19 mouse cellular contexts compared by ENCODE assay signal in genomic region chr3:59169921-59170627, GRCm38 (mm10). TPM values are rescaled to one million over a fixed set of nuclear protein-coding genes. Genes with fewer than 3 reads are reported as not detected.
DNase-seq lines count a peak whose midpoint lies in the region; ATAC-seq and TF ChIP-seq lines count a peak whose summit lies in the region.
"Had no signal": no experiment of that assay in that cellular context is flagged by ENCODE, and none has a peak within 500 bp of the region (broad histone marks: within the 10 kb centered on the region; RNA-seq: fewer than 3 reads in every experiment).

No protein-coding gene starts in this region.

- TF ChIP-seq POLR2A in lung, adult 2 months (IDR thresholded peaks at IDR 0.05; ENCODE audit: borderline replicate concordance, extremely low read depth, low read depth, low read length) = no peak

- no peak overlapping the region for H3K9ac ChIP-seq in heart, embryonic 12.5 days
- no peak overlapping the region for H3K9ac ChIP-seq in lung, embryonic 16.5 days (ENCODE audit: low read length)
- H3K9ac ChIP-seq: hindbrain, embryonic 14.5 days; liver, embryonic 13.5 days had no signal

- H3K27me3 ChIP-seq in heart, embryonic 12.5 days (replicated peaks) = no peaks in the 10 kb centered on the region
- H3K27me3 ChIP-seq in lung, embryonic 16.5 days (ENCODE audit: control insufficient read depth, insufficient read depth, low read depth, low read length) = no peaks in the 10 kb centered on the region
- H3K27me3 ChIP-seq: CH12.LX; liver, embryonic 13.5 days had no signal

- no peaks in the 10 kb centered on the region for H3K9me3 ChIP-seq in heart, embryonic 12.5 days (replicated peaks)
- H3K9me3 ChIP-seq in lung, embryonic 16.5 days (ENCODE audit: control insufficient read depth, low read length) = no peaks in the 10 kb centered on the region
- H3K9me3 ChIP-seq: embryonic facial prominence, embryonic 10.5 days; limb, embryonic 10.5 days; liver, embryonic 13.5 days had no signal

- H3K4me3 ChIP-seq in heart, embryonic 12.5 days = no peak overlapping the region
- no peak overlapping the region for H3K4me3 ChIP-seq in lung, embryonic 16.5 days (ENCODE audit: low read length)
- H3K4me3 ChIP-seq in lung, adult 2 months (replicated peaks; ENCODE audit: extremely low read depth, low read depth, low read length) = no peak overlapping the region
- H3K4me3 ChIP-seq: embryonic facial prominence, embryonic 10.5 days; limb, embryonic 10.5 days; liver, embryonic 13.5 days had no signal

- WGBS in heart, embryonic 12.5 days = 23% methylated on average over 2 of the region's 2 CpGs
- 24% methylated on average over 2 of the region's 2 CpGs for WGBS in lung, embryonic 16.5 days
- 41% methylated on average over 2 of the region's 2 CpGs for WGBS in lung, adult 2 months

- intact Hi-C loops in heart, postnatal 10 days (cut with DNase I) = loop anchor here (5.0 to 10.0 kb wide), 4 partner anchors 48 to 885 kb away; no protein-coding TSS in a partner anchor

- no peak for TF ChIP-seq CTCF in lung, adult 2 months (IDR thresholded peaks at IDR 0.05; ENCODE audit: insufficient read depth, low read length)

- no peaks in the 10 kb centered on the region for H3K36me3 ChIP-seq in heart, embryonic 12.5 days
- no peaks in the 10 kb centered on the region for H3K36me3 ChIP-seq in lung, embryonic 16.5 days (ENCODE audit: control insufficient read depth, insufficient read depth, low read length)
- H3K36me3 ChIP-seq: embryonic facial prominence, embryonic 10.5 days; limb, embryonic 10.5 days; liver, embryonic 13.5 days had no signal

- H3K27ac ChIP-seq in heart, embryonic 12.5 days (ENCODE audit: poor library complexity, severe bottlenecking) = no peak overlapping the region
- peak overlapping the region; percentile 66 for H3K27ac ChIP-seq in lung, embryonic 16.5 days (ENCODE audit: low read length)
- H3K27ac ChIP-seq: embryonic facial prominence, embryonic 10.5 days; hindbrain, embryonic 14.5 days; limb, embryonic 10.5 days; liver, embryonic 13.5 days had no signal

- no peak overlapping the region for H3K4me2 ChIP-seq in heart, embryonic 12.5 days
- H3K4me2 ChIP-seq in lung, embryonic 16.5 days (ENCODE audit: low read depth, low read length) = no peak overlapping the region
- H3K4me2 ChIP-seq: hindbrain, embryonic 14.5 days; liver, embryonic 13.5 days had no signal

- peaks cover 12% of the 10 kb centered on the region for H3K4me1 ChIP-seq in heart, embryonic 12.5 days (replicated peaks)
- H3K4me1 ChIP-seq in lung, embryonic 16.5 days (replicated peaks; ENCODE audit: control insufficient read depth, insufficient read depth, low read length) = peaks cover 8% of the 10 kb centered on the region
- 0 out of 2 replicates have a peak, but pooled peaks cover 2% of the 10 kb centered on the region for H3K4me1 ChIP-seq in lung, adult 2 months (ENCODE audit: control insufficient read depth, insufficient read depth, low read length)
- H3K4me1 ChIP-seq: limb, embryonic 10.5 days had no signal

- peak; percentile 15 to 20 for DNase-seq in heart, postnatal 10 days
- no peak for DNase-seq in lung, adult 2 months
- peak; percentile 18 for DNase-seq in R1 (ENCODE audit: low read depth, low spot score)
- DNase-seq in right cerebral cortex, adult 18-20 months = no peak
- no peak for DNase-seq in spleen, postnatal 4 days (ENCODE audit: low spot score in 2 of 2)
- DNase-seq: adrenal gland, postnatal 10 days; cerebellum, adult 8-10 months; gastrocnemius, postnatal 36 days; layer of hippocampus, postnatal 36 days; liver, embryonic 13.5 days had no signal

- ATAC-seq in heart, embryonic 12.5 days (ENCODE audit: insufficient number of reproducible peaks, low FRiP score) = no peak
- ATAC-seq in lung, embryonic 16.5 days (ENCODE audit: low read depth) = peak; percentile 15; the same call in 1 of the 2 replicates
- ATAC-seq in megakaryocyte progenitor cell, adult 5-6 weeks (replicated peaks; ENCODE audit: poor library complexity) = peak; percentile 29; the same call in 1 of the 2 replicates

RNA-seq across cellular contexts. Expression of gene P2ry14, which starts 16.7 kb away (rescaled TPM):
- 1 to 10 TPM; 6.0 to 6.7 TPM for total RNA-seq in heart, postnatal 10 days (2021)
- polyA plus RNA-seq in heart, embryonic 12.5 days (2016; fragmentation: Nextera tagmentation; extraction: Ambion mirVana) = 1.1 and 1.8 TPM in 2 replicates
- polyA plus RNA-seq in lung, embryonic 16.5 days (2015; fragmentation: Nextera tagmentation; extraction: Ambion mirVana) = 29.7 and 31.3 TPM in 2 replicates
- polyA plus RNA-seq in lung, adult 2 months (2012; rRNA removed) = 4.6 and 8.0 TPM in 2 replicates
- total RNA-seq in megakaryocyte progenitor cell, adult 5-6 weeks (2015) = 5.7 and 7.2 TPM in 2 replicates
- 5.0 and 8.0 TPM in 2 replicates for total RNA-seq in megakaryocyte progenitor cell, adult 5-6 weeks (2017)

RNA-seq across cellular contexts. Expression of gene Gpr87, which starts 24.8 kb away (rescaled TPM):
- not detected for total RNA-seq in heart, postnatal 10 days (2021)
- 0.14 TPM in 1 of 2 replicates, not detected in the other for polyA plus RNA-seq in heart, embryonic 12.5 days (2016; fragmentation: Nextera tagmentation; extraction: Ambion mirVana)
- 0.20 TPM in 1 of 2 replicates, not detected in the other for polyA plus RNA-seq in lung, embryonic 16.5 days (2015; fragmentation: Nextera tagmentation; extraction: Ambion mirVana)
- polyA plus RNA-seq in lung, adult 2 months (2012; rRNA removed) = 5.2 TPM in 1 of 2 replicates, not detected in the other
- total RNA-seq in megakaryocyte progenitor cell, adult 5-6 weeks (2015) = not detected in 2 replicates
- not detected in 2 replicates for total RNA-seq in megakaryocyte progenitor cell, adult 5-6 weeks (2017)
- total RNA-seq: adrenal gland, postnatal 10 days; CH12.LX; gastrocnemius, postnatal 36 days; layer of hippocampus, postnatal 36 days; megakaryocyte-erythroid progenitor cell, adult 5-6 weeks had no signal
- polyA plus RNA-seq: hindbrain, embryonic 14.5 days; large intestine, adult 2 months; liver, embryonic 13.5 days had no signal

RNA-seq across cellular contexts. Expression of gene P2ry13, which starts 40.6 kb away (rescaled TPM):
- total RNA-seq in heart, postnatal 10 days (2021) = under 1 TPM; 0.69 to 0.79 TPM
- polyA plus RNA-seq in heart, embryonic 12.5 days (2016; fragmentation: Nextera tagmentation; extraction: Ambion mirVana) = 0.45 and 0.79 TPM in 2 replicates
- polyA plus RNA-seq in lung, embryonic 16.5 days (2015; fragmentation: Nextera tagmentation; extraction: Ambion mirVana) = 1.5 and 1.7 TPM in 2 replicates
- polyA plus RNA-seq in lung, adult 2 months (2012; rRNA removed) = 3.0 TPM in 2 replicates
- 0.95 and 1.6 TPM in 2 replicates for total RNA-seq in megakaryocyte progenitor cell, adult 5-6 weeks (2015)
- 0.78 and 0.83 TPM in 2 replicates for total RNA-seq in megakaryocyte progenitor cell, adult 5-6 weeks (2017)
- total RNA-seq: megakaryocyte-erythroid progenitor cell, adult 5-6 weeks had no signal

Comparison
In these comparisons a context has a peak if more than half of its experiments do, and no peak if none do; other contexts are left out.
1. DNase-seq: peak in heart, postnatal 10 days (2 of 2) and R1 (single experiment); none in lung, adult 2 months (single experiment), right cerebral cortex, adult 18-20 months (single experiment) and spleen, postnatal 4 days (0 of 2).